Mouse (Mus musculus): ENCODE measurements around the gene Igfals.

The Igfals gene

GRCm38 (mm10) chr17:24894995-24895547 lies 29.3 kb downstream of the Igfals start, which contains the start of the genes Eme2 and Mrps34:
Gene Eme2, minus strand, starts transcription at chr17:24895087.
Gene Mrps34, plus strand, starts transcription at chr17:24895116.
- peak; percentile 87 to 91 for DNase-seq

GRCm38 (mm10) chr17:24895571-24896240 lies 29.9 kb downstream of the Igfals start:
- peak; percentile 41 to 52 for DNase-seq

- peak; percentile 85 to 91 for DNase-seq
These were observed 30.6 kb downstream of the Igfals start, which contains the start of gene Nme3 for GRCm38 (mm10) chr17:24896241-24896992. Gene Nme3, plus strand, starts transcription at chr17:24896500.

GRCm38 (mm10) chr17:24896993-24897269 lies 31.1 kb downstream of the Igfals start:
- no peak for DNase-seq

GRCm38 (mm10) chr17:24897600-24897999 lies 31.8 kb downstream of the Igfals start:
- DNase-seq = no peak

- DNase-seq = peak in 1 of 2 experiments; percentile 51
These were observed 32.5 kb downstream of the Igfals start for GRCm38 (mm10) chr17:24898041-24898854.

GRCm38 (mm10) chr17:24899153-24899552 lies 33.4 kb downstream of the Igfals start:
- DNase-seq = no peak

GRCm38 (mm10) chr17:24900014-24900413 lies 34.2 kb downstream of the Igfals start:
- no peak for DNase-seq

GRCm38 (mm10) chr17:24902124-24902523 lies 36.3 kb downstream of the Igfals start:
- DNase-seq = no peak

- DNase-seq = peak in 1 of 2 experiments; percentile 62
These were observed 37.1 kb downstream of the Igfals start for GRCm38 (mm10) chr17:24902671-24903474.

GRCm38 (mm10) chr17:24903767-24904166 lies 38.0 kb downstream of the Igfals start:
- DNase-seq = no peak

- no peak for DNase-seq
These were observed 41.8 kb downstream of the Igfals start for GRCm38 (mm10) chr17:24907591-24907990.

- DNase-seq = no peak
These were observed 48.2 kb downstream of the Igfals start for GRCm38 (mm10) chr17:24913984-24914383.

- no peak for DNase-seq
These were observed 57.4 kb downstream of the Igfals start for GRCm38 (mm10) chr17:24923246-24923645.

GRCm38 (mm10) chr17:24929506-24929905 lies 63.7 kb downstream of the Igfals start:
- no peak for DNase-seq
